Mouse (Mus musculus) embryonic facial prominence, embryonic 13.5 days (tissue): Measurements from ENCODE around the gene Cd44. TPM values are rescaled to one million over a fixed set of nuclear protein-coding genes. Genes with fewer than 3 reads are reported as not detected.

Source experiments
- ATAC-seq: fragments of 200-750 bp; cut with Nextera tagmentation; 2 replicates; pipeline ENCODE4 v1.8.0; 2017; ENCODE audit warnings: low read depth; ENCODE audit not compliant: insufficient number of reproducible peaks, insufficient read depth, low FRiP score, low TSS enrichment
- H3K27ac ChIP-seq: fragments of 300-500 bp; sonication (generic); 2 replicates; pipeline ENCODE4 v1.5.1; 2015; ENCODE audit warnings: moderate library complexity, mild to moderate bottlenecking, inconsistent platforms
- H3K27me3 ChIP-seq: fragments of 300-500 bp; sonication (generic); 2 replicates; pipeline ENCODE4 v1.6.1; 2015; ENCODE audit warnings: mild to moderate bottlenecking, inconsistent platforms
- H3K36me3 ChIP-seq: fragments of 300-500 bp; sonication (generic); 2 replicates; pipeline ENCODE4 v1.6.1; 2015; ENCODE audit warnings: mild to moderate bottlenecking, inconsistent platforms
- H3K4me1 ChIP-seq: fragments of 300-500 bp; sonication (generic); 2 replicates; pipeline ENCODE4 v1.6.1; 2015; ENCODE audit warnings: inconsistent platforms
- H3K4me2 ChIP-seq: fragments of 300-500 bp; sonication (generic); 2 replicates; pipeline ENCODE4 v1.6.1; 2015; ENCODE audit warnings: moderate library complexity, mild to moderate bottlenecking, inconsistent platforms
- H3K4me3 ChIP-seq: fragments of 300-500 bp; sonication (generic); 2 replicates; pipeline ENCODE4 v1.5.1; 2015; ENCODE audit warnings: mild to moderate bottlenecking, inconsistent platforms
- H3K9ac ChIP-seq: fragments of 300-500 bp; sonication (generic); 2 replicates; pipeline ENCODE4 v1.6.1; 2015; ENCODE audit warnings: mild to moderate bottlenecking, inconsistent platforms
- H3K9me3 ChIP-seq: fragments of 300-500 bp; sonication (generic); 2 replicates; pipeline ENCODE4 v1.6.1; 2016; ENCODE audit warnings: inconsistent platforms
- WGBS: fragments of 180-500 bp; shearing (Covaris S2); methylation state at CpG from one replicate; pipeline ENCODE4 v1.1.7; 2015; ENCODE audit warnings: mixed read lengths; 5-methylcytosine and 5-hydroxymethylcytosine counted together
- polyA plus RNA-seq: library from polyadenylated mRNA; unstranded; fragments of >200 nt; fragmentation: Nextera tagmentation; extraction: Ambion mirVana; gene quantifications from 2 replicates; pipeline ENCODE4 v1.2.1, GENCODE M21; 2015

Gene Cd44
- polyA plus RNA-seq, 1 experiment from 2014 or later, result 25.5 TPM

- Histone ChIP-seq H3K9me3 (no peaks in the 10 kb centered on the region), H3K9ac (no peak overlapping the region), H3K4me2 (no peak overlapping the region), H3K27ac (no peak overlapping the region), H3K27me3 (no peaks in the 10 kb centered on the region), H3K4me1 (peaks cover 10% of the 10 kb centered on the region), H3K4me3 (no peak overlapping the region), H3K36me3 (no peaks in the 10 kb centered on the region)
- 72% methylated on average over 4 of the region's 4 CpGs for WGBS
- ATAC-seq, result no peak
These were observed 88.7 kb downstream of the Cd44 start for GRCm38 (mm10) chr2:102812756-102813155.

- Histone ChIP-seq H3K4me2 (no peak overlapping the region), H3K4me1 (peaks cover 10% of the 10 kb centered on the region), H3K27me3 (no peaks in the 10 kb centered on the region), H3K4me3 (no peak overlapping the region), H3K27ac (peak overlapping the region; percentile 57; the same call in 1 of the 2 replicates), H3K36me3 (no peaks in the 10 kb centered on the region), H3K9me3 (no peaks in the 10 kb centered on the region), H3K9ac (no peak overlapping the region)
- WGBS, result 70% methylated on average over 1 of the region's 1 CpGs
- ATAC-seq, result no peak
These were observed 92.0 kb downstream of the Cd44 start for GRCm38 (mm10) chr2:102809436-102809835.

- H3K4me3 ChIP-seq, result no peak overlapping the region
- peak overlapping the region; percentile 45; the same call in 1 of the 2 replicates for H3K27ac ChIP-seq
- H3K27me3 ChIP-seq, result no peaks in the 10 kb centered on the region
- no peaks in the 10 kb centered on the region for H3K9me3 ChIP-seq
- H3K4me1 ChIP-seq, result peaks cover 10% of the 10 kb centered on the region
- no peaks in the 10 kb centered on the region for H3K36me3 ChIP-seq
- no peak overlapping the region for H3K9ac ChIP-seq
- H3K4me2 ChIP-seq, result no peak overlapping the region
- WGBS, result 18% methylated on average over 3 of the region's 3 CpGs
- 0 out of 2 replicates have a peak, but pooled peaks have one; percentile 59 for ATAC-seq
These were observed 93.8 kb downstream of the Cd44 start for GRCm38 (mm10) chr2:102807633-102808032.

GRCm38 (mm10) chr2:102805761-102806496 lies 95.5 kb downstream of the Cd44 start:
- no peak for ATAC-seq
- Histone ChIP-seq H3K4me2 (no peak overlapping the region), H3K4me3 (no peak overlapping the region), H3K4me1 (peaks cover 10% of the 10 kb centered on the region), H3K9ac (no peak overlapping the region), H3K27ac (no peak overlapping the region), H3K27me3 (no peaks in the 10 kb centered on the region), H3K36me3 (no peaks in the 10 kb centered on the region), H3K9me3 (no peaks in the 10 kb centered on the region)
- 87% methylated on average over 4 of the region's 4 CpGs for WGBS

GRCm38 (mm10) chr2:102805283-102805682 lies 96.2 kb downstream of the Cd44 start:
- ATAC-seq, result no peak
- Histone ChIP-seq H3K27ac (no peak overlapping the region), H3K4me2 (no peak overlapping the region), H3K27me3 (no peaks in the 10 kb centered on the region), H3K4me3 (no peak overlapping the region), H3K4me1 (peaks cover 6% of the 10 kb centered on the region), H3K36me3 (no peaks in the 10 kb centered on the region), H3K9ac (no peak overlapping the region), H3K9me3 (no peaks in the 10 kb centered on the region)
- 81% methylated on average over 6 of the region's 6 CpGs for WGBS

GRCm38 (mm10) chr2:102804109-102804508 lies 97.4 kb downstream of the Cd44 start:
- WGBS, result 26% methylated on average over 2 of the region's 2 CpGs
- ATAC-seq, result no peak
- Histone ChIP-seq H3K27me3 (no peaks in the 10 kb centered on the region), H3K36me3 (no peaks in the 10 kb centered on the region), H3K9me3 (no peaks in the 10 kb centered on the region), H3K4me2 (no peak overlapping the region), H3K4me3 (no peak overlapping the region), H3K9ac (no peak overlapping the region), H3K27ac (no peak overlapping the region), H3K4me1 (no peaks in the 10 kb centered on the region)

GRCm38 (mm10) chr2:102801899-102802298 lies 99.6 kb downstream of the Cd44 start:
- Histone ChIP-seq H3K27me3 (no peaks in the 10 kb centered on the region), H3K4me1 (no peaks in the 10 kb centered on the region), H3K9ac (no peak overlapping the region), H3K36me3 (no peaks in the 10 kb centered on the region), H3K4me3 (no peak overlapping the region), H3K27ac (no peak overlapping the region), H3K9me3 (no peaks in the 10 kb centered on the region), H3K4me2 (no peak overlapping the region)
- 74% methylated on average over 1 of the region's 1 CpGs for WGBS
- ATAC-seq, result no peak

GRCm38 (mm10) chr2:102798149-102798548 lies 103.3 kb downstream of the Cd44 start:
- no peaks in the 10 kb centered on the region for H3K36me3 ChIP-seq
- H3K4me2 ChIP-seq, result no peak overlapping the region
- 63% methylated on average over 2 of the region's 2 CpGs for WGBS
- H3K9ac ChIP-seq, result no peak overlapping the region
- no peak overlapping the region for H3K4me3 ChIP-seq
- no peaks in the 10 kb centered on the region for H3K9me3 ChIP-seq
- H3K4me1 ChIP-seq, result 0 out of 2 replicates have a peak, but pooled peaks cover 5% of the 10 kb centered on the region
- H3K27me3 ChIP-seq, result no peaks in the 10 kb centered on the region
- H3K27ac ChIP-seq, result peak overlapping the region; percentile 55; the same call in 1 of the 2 replicates
- ATAC-seq, result no peak

- Histone ChIP-seq H3K9ac (no peak overlapping the region), H3K36me3 (no peaks in the 10 kb centered on the region), H3K27ac (no peak overlapping the region), H3K27me3 (no peaks in the 10 kb centered on the region), H3K4me2 (no peak overlapping the region), H3K4me1 (0 out of 2 replicates have a peak, but pooled peaks cover 5% of the 10 kb centered on the region), H3K4me3 (no peak overlapping the region), H3K9me3 (no peaks in the 10 kb centered on the region)
- no peak for ATAC-seq
- 93% methylated on average over 3 of the region's 3 CpGs for WGBS
These were observed 106.4 kb downstream of the Cd44 start for GRCm38 (mm10) chr2:102795034-102795433.

GRCm38 (mm10) chr2:102792804-102793203 lies 108.7 kb downstream of the Cd44 start:
- Histone ChIP-seq H3K9me3 (no peaks in the 10 kb centered on the region), H3K9ac (no peak overlapping the region), H3K36me3 (no peaks in the 10 kb centered on the region), H3K4me1 (0 out of 2 replicates have a peak, but pooled peaks cover 5% of the 10 kb centered on the region), H3K27ac (no peak overlapping the region), H3K4me3 (no peak overlapping the region), H3K4me2 (no peak overlapping the region), H3K27me3 (no peaks in the 10 kb centered on the region)
- no peak for ATAC-seq
- WGBS, result 61% methylated on average over 6 of the region's 6 CpGs

GRCm38 (mm10) chr2:102791641-102792040 lies 109.8 kb downstream of the Cd44 start:
- WGBS, result 81% methylated on average over 2 of the region's 2 CpGs
- no peak for ATAC-seq
- H3K36me3 ChIP-seq, result no peaks in the 10 kb centered on the region
- no peak overlapping the region for H3K27ac ChIP-seq
- H3K9ac ChIP-seq, result no peak overlapping the region
- H3K4me2 ChIP-seq, result no peak overlapping the region
- H3K4me1 ChIP-seq, result 0 out of 2 replicates have a peak, but pooled peaks cover 5% of the 10 kb centered on the region
- H3K4me3 ChIP-seq, result no peak overlapping the region
- no peaks in the 10 kb centered on the region for H3K27me3 ChIP-seq
- H3K9me3 ChIP-seq, result no peaks in the 10 kb centered on the region

- no peaks in the 10 kb centered on the region for H3K4me1 ChIP-seq
- H3K4me3 ChIP-seq, result no peak overlapping the region
- no peak overlapping the region for H3K27ac ChIP-seq
- no peaks in the 10 kb centered on the region for H3K36me3 ChIP-seq
- ATAC-seq, result no peak
- 68% methylated on average over 4 of the region's 4 CpGs for WGBS
- H3K27me3 ChIP-seq, result no peaks in the 10 kb centered on the region
- no peaks in the 10 kb centered on the region for H3K9me3 ChIP-seq
- no peak overlapping the region for H3K4me2 ChIP-seq
- H3K9ac ChIP-seq, result no peak overlapping the region
These were observed 115.8 kb downstream of the Cd44 start for GRCm38 (mm10) chr2:102785696-102786095.
